Mouse (Mus musculus): ENCODE measurements at regions not wholly inside any gene's neighbourhood (a gene's known extent, or its start where the extent isn't known, plus 50 kb on each side); places are given as distances from the start of the nearest gene placed in this dataset.

GRCm38 (mm10) chr14:105803281-105803680 lies 93.3 kb downstream of the Spry2 start:
- TF ChIP-seq CTCF (conservative IDR thresholded peaks at IDR 0.05; ENCODE audit: low read length) (no peak), POU5F1 (IDR thresholded peaks at IDR 0.05; ENCODE audit: borderline replicate concordance, low read length) (no peak)
